Mouse (Mus musculus): Measurements from ENCODE around the gene Dpf2. TPM values are rescaled to one million over a fixed set of nuclear protein-coding genes. Genes with fewer than 3 reads are reported as not detected.

Gene Dpf2
- polyA plus RNA-seq, 1 experiment from 2014 or later, result 231 TPM

- DNase-seq (ENCODE audit: low spot score), result peak; percentile 48
- H3K4me1 ChIP-seq, result peaks cover 69% of the 10 kb centered on the region
- peaks cover 27% of the 10 kb centered on the region for H3K36me3 ChIP-seq (replicated peaks)
- H3K27me3 ChIP-seq (replicated peaks; ENCODE audit: low read depth, poor library complexity, severe bottlenecking), result no peaks in the 10 kb centered on the region
- no peaks in the 10 kb centered on the region for H3K9me3 ChIP-seq
- H3K4me3 ChIP-seq, result peak overlapping the region; percentile 52
- WGBS, result 28% methylated on average over 13 of the region's 13 CpGs
- H3K27ac ChIP-seq (replicated peaks), result peak overlapping the region; percentile 93
These were observed 63.8 kb downstream of the Dpf2 start for GRCm38 (mm10) chr19:5848826-5849672.

- Histone ChIP-seq H3K4me1 (peaks cover 77% of the 10 kb centered on the region), H3K27me3 (replicated peaks; ENCODE audit: low read depth, poor library complexity, severe bottlenecking) (no peaks in the 10 kb centered on the region), H3K4me3 (peak overlapping the region; percentile 52), H3K27ac (replicated peaks) (peak overlapping the region; percentile 93), H3K36me3 (replicated peaks) (peaks cover 21% of the 10 kb centered on the region), H3K9me3 (no peaks in the 10 kb centered on the region)
- DNase-seq (ENCODE audit: low spot score), result peak; percentile 22
- WGBS, result 51% methylated on average over 14 of the region's 14 CpGs
These were observed 64.6 kb downstream of the Dpf2 start for GRCm38 (mm10) chr19:5848032-5848825.

GRCm38 (mm10) chr19:5847306-5847796 lies 65.5 kb downstream of the Dpf2 start:
- DNase-seq (ENCODE audit: low spot score), result no peak
- Histone ChIP-seq H3K4me3 (peak overlapping the region; percentile 52), H3K4me1 (peaks cover 86% of the 10 kb centered on the region)

GRCm38 (mm10) chr19:5846557-5847305 lies 66.1 kb downstream of the Dpf2 start:
- Histone ChIP-seq H3K9me3 (no peaks in the 10 kb centered on the region), H3K36me3 (replicated peaks) (peaks cover 6% of the 10 kb centered on the region), H3K27me3 (replicated peaks; ENCODE audit: low read depth, poor library complexity, severe bottlenecking) (no peaks in the 10 kb centered on the region), H3K4me1 (peaks cover 91% of the 10 kb centered on the region), H3K27ac (replicated peaks) (peak overlapping the region; percentile 93), H3K4me3 (peak overlapping the region; percentile 52)
- WGBS, result 3% methylated on average over 16 of the region's 16 CpGs
- peak; percentile 88 for DNase-seq (ENCODE audit: low spot score)

More at GRCm38 (mm10) chr19:5847306-5847796, 65.5 kb downstream of the Dpf2 start:
- H3K36me3 ChIP-seq (replicated peaks), result peaks cover 12% of the 10 kb centered on the region
- H3K27me3 ChIP-seq (replicated peaks; ENCODE audit: low read depth, poor library complexity, severe bottlenecking), result no peaks in the 10 kb centered on the region
- WGBS, result 32% methylated on average over 4 of the region's 4 CpGs
- peak overlapping the region; percentile 93 for H3K27ac ChIP-seq (replicated peaks)
- no peaks in the 10 kb centered on the region for H3K9me3 ChIP-seq

Other genes with a start within 250 kb of the Dpf2 start
- gene Sipa1, start 249.3 kb downstream of the Dpf2 start, polyA plus RNA-seq (2016; fragmentation: Nextera tagmentation; extraction: Ambion mirVana), result 28.7 and 31.2 TPM in 2 replicates
- gene Map3k11, start 224.3 kb downstream of the Dpf2 start, polyA plus RNA-seq (2016; fragmentation: Nextera tagmentation; extraction: Ambion mirVana), result 32.1 and 34.0 TPM in 2 replicates
- 30.3 and 30.6 TPM in 2 replicates for gene Pcnx3, start 224.1 kb downstream of the Dpf2 start, polyA plus RNA-seq (2016; fragmentation: Nextera tagmentation; extraction: Ambion mirVana)
- 0.19 and 0.23 TPM in 2 replicates for gene Kcnk7, start 208.6 kb downstream of the Dpf2 start, polyA plus RNA-seq (2016; fragmentation: Nextera tagmentation; extraction: Ambion mirVana)
- gene Ehbp1l1, start 186.7 kb downstream of the Dpf2 start, polyA plus RNA-seq (2016; fragmentation: Nextera tagmentation; extraction: Ambion mirVana), result 7.9 and 8.0 TPM in 2 replicates
- 147 and 151 TPM in 2 replicates for gene Fam89b, start 183.4 kb downstream of the Dpf2 start, polyA plus RNA-seq (2016; fragmentation: Nextera tagmentation; extraction: Ambion mirVana)
- 3.4 and 3.5 TPM in 2 replicates for gene Ltbp3, start 172.1 kb downstream of the Dpf2 start, polyA plus RNA-seq (2016; fragmentation: Nextera tagmentation; extraction: Ambion mirVana)
- gene Scyl1, start 141.6 kb downstream of the Dpf2 start, polyA plus RNA-seq (2016; fragmentation: Nextera tagmentation; extraction: Ambion mirVana), result 72.0 and 74.9 TPM in 2 replicates
- gene Frmd8, start 37.7 kb downstream of the Dpf2 start, polyA plus RNA-seq (2016; fragmentation: Nextera tagmentation; extraction: Ambion mirVana), result 44.6 and 45.4 TPM in 2 replicates
- 2.5 and 2.9 TPM in 2 replicates for gene Slc25a45, start 35.2 kb downstream of the Dpf2 start, polyA plus RNA-seq (2016; fragmentation: Nextera tagmentation; extraction: Ambion mirVana)
- gene Tigd3, start 18.9 kb downstream of the Dpf2 start, polyA plus RNA-seq (2016; fragmentation: Nextera tagmentation; extraction: Ambion mirVana), result 6.8 and 7.4 TPM in 2 replicates
- gene Cdc42ep2, start 11.8 kb upstream of the Dpf2 start, polyA plus RNA-seq (2016; fragmentation: Nextera tagmentation; extraction: Ambion mirVana), result 1.5 and 2.2 TPM in 2 replicates
- gene Pola2, start 51.2 kb upstream of the Dpf2 start, polyA plus RNA-seq (2016; fragmentation: Nextera tagmentation; extraction: Ambion mirVana), result 119 and 120 TPM in 2 replicates
- not detected in 2 replicates for gene Slc22a20, start 73.1 kb upstream of the Dpf2 start, polyA plus RNA-seq (2016; fragmentation: Nextera tagmentation; extraction: Ambion mirVana)
- 2.9 and 3.2 TPM in 2 replicates for gene Capn1, start 102.9 kb upstream of the Dpf2 start, polyA plus RNA-seq (2016; fragmentation: Nextera tagmentation; extraction: Ambion mirVana)
- gene Syvn1, start 133.6 kb upstream of the Dpf2 start, polyA plus RNA-seq (2016; fragmentation: Nextera tagmentation; extraction: Ambion mirVana), result 34.5 and 38.1 TPM in 2 replicates
- gene Mrpl49, start 144.8 kb upstream of the Dpf2 start, polyA plus RNA-seq (2016; fragmentation: Nextera tagmentation; extraction: Ambion mirVana), result 82.5 and 84.6 TPM in 2 replicates
- 831 and 861 TPM in 2 replicates for gene Fau, start 144.8 kb upstream of the Dpf2 start, polyA plus RNA-seq (2016; fragmentation: Nextera tagmentation; extraction: Ambion mirVana)
- gene Znhit2, start 148.2 kb upstream of the Dpf2 start, polyA plus RNA-seq (2016; fragmentation: Nextera tagmentation; extraction: Ambion mirVana), result 33.8 and 35.6 TPM in 2 replicates
- gene Tm7sf2, start 155.4 kb upstream of the Dpf2 start, polyA plus RNA-seq (2016; fragmentation: Nextera tagmentation; extraction: Ambion mirVana), result 30.3 and 31.4 TPM in 2 replicates
- gene Vps51, start 164.2 kb upstream of the Dpf2 start, polyA plus RNA-seq (2016; fragmentation: Nextera tagmentation; extraction: Ambion mirVana), result 70.5 and 71.9 TPM in 2 replicates
- gene Tmem262, start 167.0 kb upstream of the Dpf2 start, polyA plus RNA-seq (2016; fragmentation: Nextera tagmentation; extraction: Ambion mirVana), result not detected in 2 replicates
- 2.0 TPM in 2 replicates for gene Gm28374, start 169.2 kb upstream of the Dpf2 start, polyA plus RNA-seq (2016; fragmentation: Nextera tagmentation; extraction: Ambion mirVana)
- 75.7 and 79.7 TPM in 2 replicates for gene Zfpl1, start 171.9 kb upstream of the Dpf2 start, polyA plus RNA-seq (2016; fragmentation: Nextera tagmentation; extraction: Ambion mirVana)
- gene Cdca5, start 172.0 kb upstream of the Dpf2 start, polyA plus RNA-seq (2016; fragmentation: Nextera tagmentation; extraction: Ambion mirVana), result 66.2 and 70.1 TPM in 2 replicates
- gene AC131692.1, start 181.4 kb upstream of the Dpf2 start, polyA plus RNA-seq (2016; fragmentation: Nextera tagmentation; extraction: Ambion mirVana), result 0.41 and 0.56 TPM in 2 replicates
- 0.87 and 0.89 TPM in 2 replicates for gene Naaladl1, start 192.8 kb upstream of the Dpf2 start, polyA plus RNA-seq (2016; fragmentation: Nextera tagmentation; extraction: Ambion mirVana)
- 66.1 and 67.7 TPM in 2 replicates for gene Sac3d1, start 205.6 kb upstream of the Dpf2 start, polyA plus RNA-seq (2016; fragmentation: Nextera tagmentation; extraction: Ambion mirVana)
- 29.1 and 30.2 TPM in 2 replicates for gene Snx15, start 215.3 kb upstream of the Dpf2 start, polyA plus RNA-seq (2016; fragmentation: Nextera tagmentation; extraction: Ambion mirVana)
- gene Batf2, start 228.0 kb upstream of the Dpf2 start, polyA plus RNA-seq (2016; fragmentation: Nextera tagmentation; extraction: Ambion mirVana), result not detected in 2 replicates
- 111 and 112 TPM in 2 replicates for gene Arl2, start 228.5 kb upstream of the Dpf2 start, polyA plus RNA-seq (2016; fragmentation: Nextera tagmentation; extraction: Ambion mirVana)

Data from embryonic facial prominence, embryonic 10.5 days (tissue).